21 mouse cellular contexts compared by ENCODE assay signal in genomic region chr2:57353722-57354432, GRCm38 (mm10).
A peak's percentile ranks its signal among the peaks of the same experiment; 100 is the strongest.
DNase-seq lines count a peak whose midpoint lies in the region; ATAC-seq and TF ChIP-seq lines count a peak whose summit lies in the region.
"Had no signal": no experiment of that assay in that cellular context is flagged by ENCODE, and none has a peak within 500 bp of the region (broad histone marks: within the 10 kb centered on the region; RNA-seq: fewer than 3 reads in every experiment).

No protein-coding gene starts in this region.

- no peak overlapping the region for H3K9ac ChIP-seq in embryonic facial prominence, embryonic 15.5 days
- H3K9ac ChIP-seq in hindbrain, postnatal 0 days (replicated peaks; ENCODE audit: low read length), result no peak overlapping the region
- H3K9ac ChIP-seq: midbrain, embryonic 12.5 days; neural tube, embryonic 12.5 days had no signal

- no peaks in the 10 kb centered on the region for H3K9me3 ChIP-seq in embryonic facial prominence, embryonic 15.5 days (replicated peaks)
- H3K9me3 ChIP-seq in hindbrain, embryonic 10.5 days, result no peaks in the 10 kb centered on the region
- H3K9me3 ChIP-seq in hindbrain, postnatal 0 days (ENCODE audit: low read length), result no peaks in the 10 kb centered on the region
- H3K9me3 ChIP-seq: forebrain, embryonic 10.5 days; midbrain, embryonic 12.5 days; neural tube, embryonic 12.5 days had no signal

- H3K79me3 ChIP-seq in C2C12 (ENCODE audit: low read depth), result no peaks in the 10 kb centered on the region

- H3K79me2 ChIP-seq in C2C12 (ENCODE audit: control insufficient read depth, insufficient read depth), result peaks cover 5% of the 10 kb centered on the region

- peaks cover 53% of the 10 kb centered on the region for H3K36me3 ChIP-seq in C2C12 (ENCODE audit: control insufficient read depth, insufficient read depth)
- H3K36me3 ChIP-seq in embryonic facial prominence, embryonic 15.5 days, result 0 out of 2 replicates have a peak, but pooled peaks cover 6% of the 10 kb centered on the region
- 0 out of 2 replicates have a peak, but pooled peaks cover 4% of the 10 kb centered on the region for H3K36me3 ChIP-seq in hindbrain, embryonic 10.5 days
- H3K36me3 ChIP-seq in hindbrain, postnatal 0 days (ENCODE audit: insufficient read depth, low read length), result no peaks in the 10 kb centered on the region
- H3K36me3 ChIP-seq: midbrain, embryonic 12.5 days; neural tube, embryonic 12.5 days had no signal

- 66% methylated on average over 9 of the region's 9 CpGs for WGBS in embryonic facial prominence, embryonic 15.5 days
- WGBS in hindbrain, embryonic 10.5 days, result 93% methylated on average over 9 of the region's 9 CpGs
- 91% methylated on average over 9 of the region's 9 CpGs for WGBS in hindbrain, postnatal 0 days

- peak overlapping the region; percentile 7 for H3K4me3 ChIP-seq in C2C12 (ENCODE audit: insufficient read depth, poor library complexity, severe bottlenecking)
- H3K4me3 ChIP-seq in embryonic facial prominence, embryonic 15.5 days (replicated peaks), result no peak overlapping the region
- no peak overlapping the region for H3K4me3 ChIP-seq in hindbrain, embryonic 10.5 days
- no peak overlapping the region for H3K4me3 ChIP-seq in hindbrain, postnatal 0 days (ENCODE audit: low read length)
- H3K4me3 ChIP-seq: forebrain, embryonic 10.5 days; heart, adult 2 months; layer of hippocampus, adult 2 months; midbrain, embryonic 12.5 days; neural tube, embryonic 12.5 days had no signal

- H3K4me2 ChIP-seq in embryonic facial prominence, embryonic 15.5 days (replicated peaks), result no peak overlapping the region
- no peak overlapping the region for H3K4me2 ChIP-seq in hindbrain, postnatal 0 days (ENCODE audit: low read depth, low read length)
- H3K4me2 ChIP-seq: midbrain, embryonic 12.5 days; neural tube, embryonic 12.5 days had no signal

- H3ac ChIP-seq in C2C12 (ENCODE audit: control insufficient read depth, insufficient read length, low read depth), result peak overlapping the region; percentile 12

- no peaks in the 10 kb centered on the region for H3K27me3 ChIP-seq in C2C12 (ENCODE audit: control insufficient read depth, insufficient read depth, insufficient read length)
- H3K27me3 ChIP-seq in embryonic facial prominence, embryonic 15.5 days, result no peaks in the 10 kb centered on the region
- no peaks in the 10 kb centered on the region for H3K27me3 ChIP-seq in hindbrain, embryonic 10.5 days (ENCODE audit: insufficient read depth, poor library complexity, severe bottlenecking)
- no peaks in the 10 kb centered on the region for H3K27me3 ChIP-seq in hindbrain, postnatal 0 days (ENCODE audit: insufficient read depth, low read length)
- H3K27me3 ChIP-seq: midbrain, embryonic 12.5 days; neural tube, embryonic 12.5 days had no signal

- TF ChIP-seq CTCF in C2C12 (IDR thresholded peaks at IDR 0.05; ENCODE audit: control insufficient read depth, insufficient read depth, insufficient read length), result no peak
- no peak for TF ChIP-seq CTCF in hindbrain, postnatal 0 days (IDR thresholded peaks at IDR 0.05; ENCODE audit: low read depth)

- DNase-seq in 3134 (ENCODE audit: extremely low read depth, insufficient read length, low spot score), result peak; percentile 81
- peak; percentile 9 for DNase-seq in lung, postnatal 10 days
- DNase-seq in hindbrain, embryonic 10.5 days (ENCODE audit: low spot score), result no peak
- no peak for DNase-seq in kidney, adult 11 months
- DNase-seq in hindbrain, postnatal 0 days (ENCODE audit: low spot score), result no peak
- DNase-seq: adrenal gland, adult 2 months; cerebellum, adult 2 months; gastrocnemius, postnatal 10 days; heart, adult 2 months; heart, postnatal 4 days; kidney, adult 18-20 months; layer of hippocampus, postnatal 36 days had no signal

- peak; percentile 39; the same call in 1 of the 2 replicates for ATAC-seq in embryonic facial prominence, embryonic 15.5 days (ENCODE audit: insufficient number of reproducible peaks, low FRiP score, low TSS enrichment, low read depth)
- no peak for ATAC-seq in hindbrain, postnatal 0 days
- ATAC-seq: hindbrain, embryonic 16.5 days had no signal

- 0 out of 2 replicates have a peak overlapping the region, but pooled peaks have one; percentile 7 for H3K27ac ChIP-seq in embryonic facial prominence, embryonic 15.5 days (replicated peaks)
- no peak overlapping the region for H3K27ac ChIP-seq in hindbrain, embryonic 10.5 days
- no peak overlapping the region for H3K27ac ChIP-seq in hindbrain, postnatal 0 days
- H3K27ac ChIP-seq: forebrain, embryonic 10.5 days; heart, adult 2 months; kidney, postnatal 0 days; layer of hippocampus, adult 2 months; macrophage; midbrain, embryonic 12.5 days; neural tube, embryonic 12.5 days had no signal

- H3K4me1 ChIP-seq in embryonic facial prominence, embryonic 15.5 days, result no peaks in the 10 kb centered on the region
- H3K4me1 ChIP-seq in hindbrain, embryonic 10.5 days (replicated peaks), result no peaks in the 10 kb centered on the region
- no peaks in the 10 kb centered on the region for H3K4me1 ChIP-seq in hindbrain, postnatal 0 days (ENCODE audit: insufficient read depth, low read length)
- H3K4me1 ChIP-seq: midbrain, embryonic 12.5 days; neural tube, embryonic 12.5 days had no signal

TF ChIP-seq in C2C12, 6 proteins besides CTCF, POLR2A, EP300 and RAD21:
- no peak for TF ChIP-seq CEBPB (IDR thresholded peaks at IDR 0.05; ENCODE audit: low read depth)
- peak; percentile 45 for TF ChIP-seq MAX (IDR thresholded peaks at IDR 0.05)
- TF ChIP-seq FOSL1 (IDR thresholded peaks at IDR 0.05; ENCODE audit: insufficient read depth, low read length, poor library complexity, severe bottlenecking), result peak; percentile 71

Comparison
In these comparisons a context has a peak if more than half of its experiments do, and no peak if none do; other contexts are left out.
1. DNase-seq: peak in 3134 (single experiment) and lung, postnatal 10 days (single experiment); none in hindbrain, embryonic 10.5 days (single experiment), kidney, adult 11 months (single experiment) and hindbrain, postnatal 0 days (single experiment).